Mouse (Mus musculus): ENCODE measurements around the gene Phf21a. TPM values are rescaled to one million over a fixed set of nuclear protein-coding genes. Genes with fewer than 3 reads are reported as not detected.

Gene Phf21a
- total RNA-seq, 2 experiments from 2014 or later = 97.1 to 126 TPM

DNA sequence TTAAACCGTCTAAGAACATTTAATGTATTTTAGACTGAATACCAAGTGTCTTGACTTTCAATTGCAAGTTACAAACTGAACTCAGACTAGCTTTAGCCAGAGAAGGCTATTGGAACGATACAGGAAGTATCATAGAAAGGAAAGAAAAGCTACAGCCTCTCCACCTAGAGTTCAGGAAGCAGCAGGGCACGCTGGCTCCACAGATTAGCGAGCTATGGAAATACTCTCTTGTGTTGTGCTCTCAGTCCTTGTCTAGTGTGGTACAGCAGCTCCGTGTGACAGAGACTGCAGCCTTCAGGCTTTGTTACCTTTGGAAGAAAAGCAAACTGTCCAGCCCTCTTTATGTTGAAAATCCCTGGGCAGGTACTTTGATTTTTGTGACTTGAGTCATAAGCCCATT lies 176.3 kb downstream of the Phf21a start:
- intact Hi-C loops (cut with DNase I) = no loop called here
- DNase-seq (ENCODE audit: low spot score in 2 of 2) = no peak

DNA sequence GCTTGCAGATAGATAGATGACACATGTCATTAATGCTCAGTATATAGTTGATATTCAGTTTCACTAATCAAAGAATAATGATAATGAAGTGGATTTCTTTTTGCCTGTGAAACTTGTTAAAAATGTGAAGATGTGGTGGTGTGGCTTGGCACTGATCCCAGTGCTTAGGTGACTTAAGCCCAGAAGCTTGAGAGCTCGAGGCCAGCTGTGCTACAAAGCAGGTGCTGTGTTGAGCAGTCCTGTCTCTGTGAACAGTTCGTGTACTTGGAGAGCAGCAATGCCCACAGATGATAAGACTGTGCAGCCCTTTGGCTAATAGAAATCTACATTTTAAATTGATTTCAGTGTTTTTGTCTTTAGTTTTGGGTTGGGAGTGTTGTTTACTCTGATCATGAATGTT lies 179.6 kb downstream of the Phf21a start:
- intact Hi-C loops (cut with DNase I) = no loop called here
- no peak for DNase-seq (ENCODE audit: low spot score in 2 of 2)

DNA sequence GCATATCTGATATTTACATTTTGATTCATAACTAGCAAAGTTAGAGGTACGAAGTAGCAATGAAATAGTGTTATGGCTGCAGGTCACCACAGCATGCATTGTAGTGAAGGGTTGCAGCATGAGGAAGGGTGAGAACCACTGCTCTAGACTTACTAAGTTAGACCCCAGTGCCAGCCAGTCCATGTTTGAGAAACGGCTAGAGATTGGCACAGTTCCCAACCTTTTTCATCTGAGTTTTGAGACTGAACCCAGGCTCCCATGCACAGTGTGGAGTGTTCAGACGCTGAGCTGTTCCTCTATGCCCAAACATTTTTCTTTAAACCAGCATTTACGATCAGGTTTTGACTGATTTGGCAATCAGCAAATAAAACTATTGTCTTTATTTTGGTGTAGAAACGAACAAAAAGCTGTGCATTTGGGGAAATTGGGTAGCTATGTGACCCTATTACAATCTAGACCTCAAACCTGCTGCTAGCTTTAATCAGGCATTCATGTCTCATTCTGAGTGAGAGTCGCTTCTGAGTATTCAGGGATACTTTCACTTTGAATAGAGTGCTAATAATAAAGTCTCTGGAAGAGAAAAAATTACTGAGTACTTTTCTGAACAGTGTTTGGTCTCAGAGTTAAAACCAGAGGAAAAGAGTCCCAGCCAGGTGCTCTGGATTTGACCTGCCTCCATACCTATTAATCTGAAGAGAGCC lies 180.3 kb downstream of the Phf21a start:
- DNase-seq (ENCODE audit: low spot score in 2 of 2) = no peak
- intact Hi-C loops (cut with DNase I) = no loop called here

DNA sequence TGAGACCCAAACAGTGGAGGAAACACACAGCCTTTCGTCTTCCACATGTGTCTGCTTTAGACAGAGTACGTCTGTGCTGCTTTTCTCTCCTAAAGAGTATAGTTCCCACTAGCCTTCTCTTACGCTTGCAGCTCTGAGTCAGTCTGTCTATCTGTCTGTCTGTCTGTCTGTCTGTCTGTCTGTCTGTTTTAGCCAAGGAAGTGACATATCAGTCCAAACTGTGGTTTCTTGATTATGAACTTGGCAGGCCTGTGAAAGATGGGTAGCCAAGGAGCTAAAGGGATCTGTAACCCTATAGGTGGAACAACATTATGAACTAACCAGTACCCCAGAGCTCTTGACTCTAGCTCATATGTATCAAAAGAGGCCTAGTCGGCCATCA lies 180.9 kb downstream of the Phf21a start:
- intact Hi-C loops (cut with DNase I) = no loop called here
- DNase-seq (ENCODE audit: low spot score in 2 of 2) = no peak

DNA sequence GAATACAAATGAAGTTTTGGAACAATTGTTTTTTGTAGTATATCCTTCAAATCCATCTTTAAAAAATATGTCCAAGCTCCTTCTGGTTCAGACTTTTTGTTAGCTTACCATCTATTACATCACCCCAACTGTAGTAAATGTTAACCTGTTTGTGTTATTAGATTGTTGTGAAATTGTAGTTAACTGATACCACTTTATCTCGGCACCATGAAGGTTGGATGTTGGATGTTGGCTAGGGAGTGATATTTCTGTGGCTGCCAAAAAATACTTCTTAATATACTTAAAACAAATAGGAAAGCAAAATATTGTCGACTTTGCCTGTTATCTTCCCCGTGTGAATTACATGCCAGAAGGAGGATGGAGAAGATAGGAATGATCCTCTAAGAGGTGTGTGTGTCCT lies 184.9 kb downstream of the Phf21a start:
- intact Hi-C loops (cut with DNase I) = no loop called here
- DNase-seq (ENCODE audit: low spot score in 2 of 2) = no peak

DNA sequence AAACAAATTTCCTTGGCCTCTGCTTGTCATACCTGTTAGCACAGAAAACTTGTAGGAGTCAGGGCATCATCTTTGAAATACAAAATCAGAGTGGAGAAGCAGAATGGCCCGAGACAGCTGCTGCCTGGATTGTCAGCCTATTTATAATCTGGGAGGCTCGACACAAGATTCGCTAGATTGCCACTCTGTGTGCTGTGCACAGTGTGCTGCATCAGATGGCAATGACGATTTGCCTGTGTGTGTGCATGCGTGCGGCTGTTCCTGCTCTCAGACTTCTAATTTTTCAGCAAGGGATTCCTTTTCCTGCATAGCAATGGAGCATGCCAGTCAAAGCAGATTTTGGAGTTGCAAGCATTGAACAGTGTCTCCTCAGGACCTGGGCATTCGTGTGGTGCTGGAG lies 185.7 kb downstream of the Phf21a start:
- peak; percentile 40 to 41 for DNase-seq (ENCODE audit: low spot score in 2 of 2)
- intact Hi-C loops (cut with DNase I) = no loop called here

DNA sequence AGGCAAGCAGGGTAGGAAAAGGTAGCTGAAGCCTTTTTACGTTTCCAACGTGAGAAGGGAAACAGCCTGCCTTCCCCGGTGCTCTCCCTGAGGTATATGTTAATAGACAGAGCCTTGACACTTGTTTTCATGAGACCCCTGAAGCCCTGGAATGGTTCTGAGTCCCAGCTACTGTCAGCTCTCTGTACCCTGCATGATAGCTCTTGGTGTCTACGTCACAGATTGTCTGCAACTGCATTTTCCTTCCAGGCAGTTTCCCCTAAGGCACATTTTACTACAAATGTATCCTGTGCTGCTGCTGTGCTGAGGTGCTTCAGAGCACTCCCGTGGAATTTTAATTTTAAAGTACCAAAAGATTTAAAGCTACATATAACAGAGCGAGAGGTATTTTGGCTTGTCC lies 186.5 kb downstream of the Phf21a start:
- DNase-seq (ENCODE audit: low spot score in 2 of 2) = no peak
- intact Hi-C loops (cut with DNase I) = no loop called here

DNA sequence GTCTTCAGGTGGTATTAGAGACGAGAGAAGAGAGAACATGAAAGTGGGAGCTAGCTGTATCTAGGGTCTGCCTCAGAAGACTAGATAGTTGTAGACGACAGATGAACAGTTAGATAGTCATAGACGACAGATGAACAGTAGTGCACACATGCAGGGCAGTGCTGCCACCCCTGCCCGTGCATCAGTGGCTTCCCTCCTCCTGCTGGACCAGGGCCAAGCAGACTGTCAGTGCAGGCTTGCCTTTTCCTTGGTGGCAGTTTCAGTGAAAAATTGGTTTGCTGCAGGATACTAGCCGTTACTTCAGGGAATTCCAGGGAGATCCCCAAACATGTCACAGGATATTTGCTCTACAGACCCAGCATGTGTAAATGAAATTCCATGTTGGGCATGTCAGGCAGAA lies 192.7 kb downstream of the Phf21a start:
- intact Hi-C loops (cut with DNase I) = no loop called here
- no peak for DNase-seq (ENCODE audit: low spot score in 2 of 2)

DNA sequence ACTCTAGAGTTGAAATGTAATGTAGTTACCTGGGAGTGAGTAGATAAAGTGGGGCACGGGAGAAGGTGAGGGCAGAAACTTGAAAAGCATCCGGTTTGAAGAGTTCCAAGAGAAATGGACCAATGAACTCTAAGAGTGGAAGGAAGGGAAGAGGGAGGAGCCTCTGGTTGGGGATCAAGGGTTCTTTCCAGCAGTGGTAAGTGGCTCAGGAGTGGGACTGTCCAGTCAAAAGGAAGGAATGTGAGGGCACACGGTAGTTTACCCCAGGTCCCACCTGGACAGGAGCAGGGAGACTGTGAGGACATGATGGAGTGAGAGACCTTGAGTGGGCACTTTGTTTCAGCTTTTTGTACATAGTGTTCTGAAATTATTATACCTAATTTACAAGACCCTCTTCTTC lies 196.4 kb downstream of the Phf21a start:
- DNase-seq (ENCODE audit: low spot score in 2 of 2) = no peak
- intact Hi-C loops (cut with DNase I) = no loop called here

DNA sequence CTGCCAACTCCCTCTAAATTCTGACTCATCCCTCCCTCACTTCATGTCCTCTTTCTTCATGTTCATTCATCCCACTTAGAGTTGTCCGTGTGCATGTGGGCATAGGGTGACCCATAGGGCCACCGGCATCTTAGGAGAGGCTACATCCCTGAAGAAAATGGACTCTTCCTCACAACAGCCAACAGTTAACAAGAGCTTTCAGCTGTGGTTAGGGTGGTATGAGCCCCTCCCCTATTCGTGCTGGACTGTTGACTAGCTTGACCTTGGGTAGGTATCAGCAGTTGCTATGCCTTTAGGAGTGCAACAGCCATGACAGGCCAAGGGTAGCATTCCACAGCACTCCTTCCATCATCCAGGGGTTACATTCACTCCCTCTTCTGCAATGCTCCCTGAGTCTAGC lies 198.6 kb downstream of the Phf21a start:
- DNase-seq (ENCODE audit: low spot score in 2 of 2) = no peak
- intact Hi-C loops (cut with DNase I) = loop anchor here (10.0 kb wide), 1 partner anchor 143 kb away; the partner anchor contains the start of gene Cry2

DNA sequence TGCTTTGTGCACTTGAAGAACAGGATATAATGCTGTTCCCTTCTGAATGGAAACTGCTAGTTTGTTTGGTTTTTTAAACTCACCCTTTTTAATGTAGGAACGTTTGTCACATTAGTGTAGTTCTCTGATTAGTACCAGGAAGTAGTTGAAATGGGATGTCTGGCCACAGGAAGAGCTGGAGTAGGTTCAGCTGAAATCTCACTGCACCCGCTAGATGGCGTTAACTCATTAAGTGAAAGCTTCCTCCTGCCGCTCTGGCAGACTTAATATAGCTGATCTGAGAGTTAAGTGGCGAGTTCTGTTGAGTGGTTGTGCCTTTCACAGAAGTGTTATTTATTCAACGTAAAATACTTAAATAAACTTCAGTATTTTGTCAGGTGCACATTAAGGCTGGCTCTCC lies 203.5 kb downstream of the Phf21a start:
- intact Hi-C loops (cut with DNase I) = loop anchor here (2.0 to 10.0 kb wide), 2 partner anchors 34 to 138 kb away; partner anchors contain the start of gene Cry2
- peak; percentile 54 to 67 for DNase-seq (ENCODE audit: low spot score in 2 of 2)

DNA sequence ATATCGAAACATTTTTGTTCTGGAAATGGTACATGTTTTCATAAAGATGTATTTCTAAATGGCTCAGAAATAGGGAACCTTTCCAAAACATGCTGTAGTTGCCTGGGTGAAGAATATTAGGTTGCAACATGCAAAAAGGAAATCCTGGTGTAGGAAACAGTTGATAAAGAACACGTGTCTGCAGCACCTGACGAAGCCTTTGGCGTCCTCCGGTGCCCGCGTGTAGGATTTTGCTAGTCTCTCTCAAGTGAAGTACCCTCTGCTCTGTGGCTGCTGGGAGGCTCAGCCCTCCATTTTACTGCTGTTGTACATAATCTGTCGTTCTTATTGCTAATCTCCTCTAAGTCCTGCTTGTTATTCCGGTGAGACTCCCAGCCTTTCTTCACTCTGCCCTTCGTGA lies 207.0 kb downstream of the Phf21a start:
- DNase-seq (ENCODE audit: low spot score in 2 of 2) = no peak
- intact Hi-C loops (cut with DNase I) = loop anchor here (10.0 kb wide), 1 partner anchor 135 kb away; the partner anchor contains the start of gene Cry2

DNA sequence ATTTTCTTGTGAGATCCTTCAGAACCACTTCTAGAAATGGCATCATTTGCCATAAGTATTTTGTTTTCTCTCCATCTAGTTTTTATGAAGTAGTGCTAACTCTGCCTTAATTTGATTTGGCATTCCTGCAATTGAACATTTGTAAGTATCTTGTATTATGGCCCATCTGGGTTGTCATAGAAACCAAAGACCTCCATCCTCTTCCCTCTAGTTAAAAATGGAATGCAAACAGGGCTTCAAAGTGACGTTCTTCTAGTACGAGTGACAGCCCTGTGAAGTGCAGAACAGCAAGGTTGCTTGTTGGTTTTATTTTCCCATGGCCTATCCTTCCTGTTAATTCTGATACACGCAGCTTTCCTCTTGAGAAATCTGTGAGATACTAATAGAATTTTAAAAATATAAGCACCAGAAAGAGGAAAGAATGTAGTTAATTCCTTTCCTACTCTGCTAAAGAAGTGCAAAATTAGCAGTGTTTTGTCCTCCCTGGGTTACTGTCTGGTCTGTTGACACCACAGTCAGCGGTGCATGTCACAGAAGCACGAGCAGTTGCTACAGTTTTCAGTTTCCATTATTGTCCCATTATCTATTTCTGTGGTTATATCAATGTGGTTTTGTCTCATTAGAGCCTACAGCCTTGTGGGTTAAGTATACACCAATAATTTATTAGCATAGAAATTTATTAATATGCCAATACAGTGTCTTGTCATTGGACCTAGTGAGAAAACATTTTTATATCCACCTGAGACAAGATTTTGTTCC lies 209.1 kb downstream of the Phf21a start:
- DNase-seq (ENCODE audit: low spot score in 2 of 2) = no peak

DNA sequence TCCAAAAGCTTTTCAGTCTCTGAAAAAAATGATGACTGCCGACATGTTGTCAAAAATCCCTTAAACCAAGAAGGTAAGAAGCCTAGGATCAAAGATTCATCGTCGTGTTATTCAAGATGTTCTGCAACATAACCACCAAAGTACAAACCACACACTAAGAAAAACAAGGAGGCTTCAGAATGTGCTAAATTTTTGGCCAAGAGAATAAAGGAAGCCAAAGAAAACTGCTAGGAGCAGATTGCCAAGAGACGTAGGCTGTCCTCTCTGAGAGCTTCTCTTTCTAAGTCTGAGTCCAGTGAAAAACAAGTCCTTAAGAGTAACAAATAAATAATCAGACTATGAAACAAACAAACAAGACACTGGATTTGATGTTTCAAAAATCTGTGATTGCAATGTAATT lies 219.6 kb downstream of the Phf21a start:
- DNase-seq (ENCODE audit: low spot score in 2 of 2) = no peak
- intact Hi-C loops (cut with DNase I) = no loop called here

More for the DNA sequence above, 209.1 kb downstream of the Phf21a start:
- intact Hi-C loops (cut with DNase I) = no loop called here

DNA sequence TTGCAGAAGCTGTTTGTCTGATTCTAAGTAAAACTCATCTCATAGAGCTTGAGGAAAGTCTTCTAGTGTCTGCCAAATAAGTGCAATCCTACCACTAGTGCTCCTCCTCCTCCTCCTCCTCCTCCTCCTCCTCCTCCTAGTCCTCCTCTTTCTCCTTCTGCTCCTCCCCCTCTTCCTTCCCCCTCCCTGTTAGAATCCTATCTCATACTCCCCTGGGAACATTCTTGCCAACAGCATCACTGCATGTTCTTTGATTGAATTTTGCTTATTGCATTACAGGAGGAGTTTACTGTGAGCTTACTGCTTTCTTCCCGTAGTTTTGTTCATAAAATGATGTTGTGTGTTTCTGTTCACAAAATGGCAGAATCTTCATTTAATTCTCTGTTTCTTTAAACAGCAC lies 221.1 kb downstream of the Phf21a start:
- intact Hi-C loops (cut with DNase I) = no loop called here

DNA sequence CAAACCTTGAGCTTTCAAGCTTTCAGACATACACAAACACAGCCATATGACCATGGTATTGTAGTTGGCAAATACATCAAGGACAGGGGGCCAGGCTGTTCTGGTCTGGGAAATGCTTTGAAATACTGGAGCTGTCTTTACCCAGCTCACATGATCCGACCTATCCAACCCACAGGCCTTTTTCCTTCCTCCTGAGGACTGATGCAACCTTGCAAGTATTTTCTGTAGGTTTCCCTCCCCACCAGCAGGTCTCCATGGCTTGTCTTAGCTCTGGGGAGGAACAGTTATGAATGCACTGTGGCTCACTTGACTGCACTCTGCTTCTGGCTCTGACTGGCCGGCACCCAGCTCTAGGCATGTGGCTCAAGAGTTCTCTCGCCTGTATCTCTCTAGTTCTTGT lies 223.7 kb downstream of the Phf21a start:
- intact Hi-C loops (cut with DNase I) = no loop called here
- no peak for DNase-seq (ENCODE audit: low spot score in 2 of 2)

More for the DNA sequence above, 221.1 kb downstream of the Phf21a start:
- no peak for DNase-seq (ENCODE audit: low spot score in 2 of 2)

DNA sequence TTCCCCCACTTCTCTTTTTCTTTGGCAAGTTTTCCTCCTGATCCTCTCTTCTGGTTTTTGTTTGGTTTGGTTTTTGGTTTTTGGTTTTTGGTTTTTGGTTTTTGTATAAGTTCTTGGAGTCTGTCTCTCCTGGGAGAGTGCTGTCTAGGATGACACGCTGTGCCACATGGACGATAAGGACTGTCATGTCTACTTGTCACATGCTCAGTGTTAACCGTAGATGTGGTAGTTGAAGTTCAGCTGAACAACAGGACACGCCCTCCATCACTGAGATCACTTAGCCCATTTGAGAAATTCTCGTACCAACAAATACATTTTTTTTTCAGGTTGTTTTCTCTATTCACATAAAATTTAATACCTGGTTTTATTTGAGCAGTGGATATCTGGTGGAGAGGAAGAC lies 224.3 kb downstream of the Phf21a start:
- no peak for DNase-seq (ENCODE audit: low spot score in 2 of 2)
- intact Hi-C loops (cut with DNase I) = no loop called here

DNA sequence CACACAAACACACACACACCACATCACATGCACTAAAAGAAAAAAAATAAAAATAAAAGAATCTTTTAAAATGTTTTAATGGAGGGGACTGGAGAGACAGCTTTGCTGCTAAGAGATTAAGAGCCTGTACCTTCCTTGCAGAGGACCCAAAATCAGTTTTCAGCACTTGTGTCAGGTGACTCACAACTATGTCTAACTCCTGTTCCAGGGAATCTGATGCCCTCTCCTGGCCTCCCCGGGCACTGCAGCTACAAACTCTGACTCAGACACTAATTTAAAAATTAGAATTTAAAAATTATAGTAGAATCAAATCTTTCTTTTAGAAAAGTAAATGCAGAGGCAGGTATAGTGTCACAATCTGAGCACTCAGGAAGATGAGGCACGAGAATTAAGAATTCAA lies 229.8 kb downstream of the Phf21a start:
- intact Hi-C loops (cut with DNase I) = no loop called here
- no peak for DNase-seq (ENCODE audit: low spot score in 2 of 2)

DNA sequence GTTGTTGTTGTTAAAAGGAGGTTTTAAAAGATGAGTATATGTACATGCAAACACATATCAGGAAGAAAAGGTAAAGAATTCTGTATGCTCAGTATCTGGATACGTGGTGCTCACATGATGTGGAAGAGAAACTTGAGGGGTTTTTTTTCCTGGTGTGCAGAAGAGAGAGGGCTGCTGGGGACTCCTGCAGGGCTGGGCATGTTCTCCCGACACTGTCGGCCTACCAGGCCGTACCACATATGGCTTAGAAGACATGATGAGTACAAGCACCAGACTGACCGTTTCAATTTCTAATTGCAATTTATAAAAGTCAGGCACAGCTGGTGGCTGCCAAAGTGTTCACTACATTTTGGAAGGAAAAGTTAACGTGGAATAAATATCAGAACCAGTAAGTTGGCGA lies 232.8 kb downstream of the Phf21a start:
- DNase-seq (ENCODE audit: low spot score in 2 of 2) = no peak
- intact Hi-C loops (cut with DNase I) = no loop called here

DNA sequence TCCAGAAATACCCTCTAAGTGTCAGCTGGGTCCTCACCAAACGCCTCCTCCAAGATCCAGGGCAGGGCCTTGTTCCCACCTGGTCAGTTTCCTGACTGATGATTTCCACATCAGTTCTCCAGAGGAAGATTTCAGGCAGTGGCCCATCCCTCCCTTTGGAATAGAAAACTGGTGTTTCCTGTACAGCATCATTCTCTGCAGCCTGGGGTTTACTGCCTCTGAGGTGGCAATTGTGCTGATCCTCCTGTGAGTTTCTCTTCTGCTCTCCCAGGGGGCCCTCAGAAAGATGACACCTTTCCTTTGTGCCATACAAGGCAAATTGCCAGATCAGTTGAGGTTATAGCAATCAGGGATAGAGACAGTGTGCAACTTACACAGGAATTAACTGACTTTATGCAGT lies 233.3 kb downstream of the Phf21a start:
- no peak for DNase-seq (ENCODE audit: low spot score in 2 of 2)
- intact Hi-C loops (cut with DNase I) = no loop called here

DNA sequence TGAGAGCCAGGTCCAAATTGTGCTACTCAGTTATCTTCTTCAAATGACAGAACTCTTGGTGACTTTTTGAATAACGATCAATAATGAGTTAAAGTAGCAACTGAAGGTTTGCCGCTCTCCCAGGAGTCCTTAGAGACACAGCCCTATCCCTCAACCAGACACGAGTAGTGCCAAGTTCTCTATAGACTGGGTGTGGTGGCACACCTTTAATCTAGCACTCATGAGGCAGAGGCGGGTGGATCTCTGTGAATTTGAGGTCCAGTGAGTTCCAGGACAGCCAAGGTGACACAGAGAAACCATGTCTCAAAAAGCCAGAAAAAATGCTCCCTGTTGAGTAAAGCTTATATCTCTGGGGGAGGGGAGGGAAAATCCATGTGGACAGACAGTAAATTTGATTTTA lies 234.7 kb downstream of the Phf21a start:
- DNase-seq (ENCODE audit: low spot score in 2 of 2) = no peak
- intact Hi-C loops (cut with DNase I) = no loop called here

Measured in left cerebral cortex, postnatal 36 days (tissue).